13 mouse cellular contexts compared by ENCODE assay signal in genomic region chr2:126682333-126682732, GRCm38 (mm10). TPM values are rescaled to one million over a fixed set of nuclear protein-coding genes. Genes with fewer than 3 reads are reported as not detected.
DNase-seq lines count a peak whose midpoint lies in the region; ATAC-seq and TF ChIP-seq lines count a peak whose summit lies in the region.
"Had no signal": no experiment of that assay in that cellular context is flagged by ENCODE, and none has a peak within 500 bp of the region (broad histone marks: within the 10 kb centered on the region; RNA-seq: fewer than 3 reads in every experiment).

No protein-coding gene starts in this region.

- intact Hi-C loops in heart, postnatal 14 days (cut with DNase I) = no loop called here

- H3K36me3 ChIP-seq in lung, embryonic 14.5 days (ENCODE audit: insufficient read depth) = peaks cover 11% of the 10 kb centered on the region; the same call in 1 of the 2 replicates

- no peak overlapping the region for H3K4me3 ChIP-seq in lung, embryonic 14.5 days (ENCODE audit: low read depth, low read length)
- H3K4me3 ChIP-seq: embryonic facial prominence, embryonic 13.5 days; midbrain, embryonic 13.5 days had no signal

- H3K4me2 ChIP-seq in lung, embryonic 14.5 days = no peak overlapping the region
- H3K4me2 ChIP-seq: embryonic facial prominence, embryonic 13.5 days; midbrain, embryonic 13.5 days had no signal

- no peaks in the 10 kb centered on the region for H3K27me3 ChIP-seq in lung, embryonic 14.5 days (ENCODE audit: insufficient read depth, low read length)
- H3K27me3 ChIP-seq: embryonic facial prominence, embryonic 13.5 days; midbrain, embryonic 13.5 days had no signal

- H3K4me1 ChIP-seq in lung, embryonic 14.5 days (ENCODE audit: insufficient read depth) = no peaks in the 10 kb centered on the region
- H3K4me1 ChIP-seq: embryonic facial prominence, embryonic 13.5 days had no signal

- H3K27ac ChIP-seq in lung, embryonic 14.5 days (ENCODE audit: low read depth) = no peak overlapping the region
- H3K27ac ChIP-seq: embryonic facial prominence, embryonic 13.5 days; midbrain, embryonic 13.5 days had no signal

- no peak for ATAC-seq in lung, embryonic 14.5 days (ENCODE audit: insufficient read depth)
- ATAC-seq in granulocyte monocyte progenitor cell, adult 5-6 weeks (replicated peaks; ENCODE audit: poor library complexity, severe bottlenecking) = peak; percentile 61
- ATAC-seq in megakaryocyte progenitor cell, adult 5-6 weeks (replicated peaks; ENCODE audit: poor library complexity) = peak; percentile 50
- ATAC-seq: activated CD4-positive, CD25-positive, alpha-beta regulatory T cell, adult 4 months; midbrain, embryonic 13.5 days had no signal

- no peaks in the 10 kb centered on the region for H3K9me3 ChIP-seq in lung, embryonic 14.5 days (ENCODE audit: low read depth, low read length)
- H3K9me3 ChIP-seq: midbrain, embryonic 13.5 days had no signal

- no peak overlapping the region for H3K9ac ChIP-seq in lung, embryonic 14.5 days
- H3K9ac ChIP-seq: embryonic facial prominence, embryonic 13.5 days; midbrain, embryonic 13.5 days had no signal

- DNase-seq in lung, embryonic 14.5 days = peak; percentile 23
- DNase-seq in lung, postnatal 25 days (ENCODE audit: low spot score) = no peak
- DNase-seq in heart, postnatal 14 days = peak; percentile 7 to 16
- DNase-seq in cerebellum, adult 9-11 months = no peak
- no peak for DNase-seq in urinary bladder, postnatal 4 days (ENCODE audit: low spot score in 2 of 2)
- DNase-seq: cerebellum, adult 11-12 months; spleen, adult 18-20 months; thymus, postnatal 36 days had no signal

- WGBS in lung, embryonic 14.5 days = 57% methylated on average over 2 of the region's 2 CpGs

- no peak for TF ChIP-seq CTCF in lung, embryonic 14.5 days (IDR thresholded peaks at IDR 0.05; ENCODE audit: low read depth)

RNA-seq across cellular contexts. Expression of gene Gabpb1, which starts 6.2 kb away (rescaled TPM):
- 66.3 and 68.3 TPM in 2 replicates for polyA plus RNA-seq in lung, embryonic 14.5 days (2014; fragmentation: Nextera tagmentation; extraction: Ambion mirVana)
- total RNA-seq in granulocyte monocyte progenitor cell, adult 5-6 weeks (2014; fragmentation: Nextera tagmentation) = 32.9 and 38.2 TPM in 2 replicates
- 31.2 and 37.4 TPM in 2 replicates for total RNA-seq in granulocyte monocyte progenitor cell, adult 5-6 weeks (2017)
- 10 to 100 TPM; 14.2 to 17.4 TPM for total RNA-seq in heart, postnatal 14 days (2021)
- total RNA-seq in megakaryocyte progenitor cell, adult 5-6 weeks (2015) = 47.8 and 57.2 TPM in 2 replicates
- total RNA-seq in megakaryocyte progenitor cell, adult 5-6 weeks (2017) = 26.8 and 40.8 TPM in 2 replicates

RNA-seq across cellular contexts. Expression of gene Usp8, which starts 24.8 kb away (rescaled TPM):
- polyA plus RNA-seq in lung, embryonic 14.5 days (2014; fragmentation: Nextera tagmentation; extraction: Ambion mirVana) = 43.8 and 44.6 TPM in 2 replicates
- total RNA-seq in granulocyte monocyte progenitor cell, adult 5-6 weeks (2014; fragmentation: Nextera tagmentation) = 42.4 and 49.7 TPM in 2 replicates
- 52.6 and 58.2 TPM in 2 replicates for total RNA-seq in granulocyte monocyte progenitor cell, adult 5-6 weeks (2017)
- total RNA-seq in heart, postnatal 14 days (2021) = 10 to 100 TPM; 29.3 to 31.9 TPM
- total RNA-seq in megakaryocyte progenitor cell, adult 5-6 weeks (2015) = 48.5 and 52.0 TPM in 2 replicates
- total RNA-seq in megakaryocyte progenitor cell, adult 5-6 weeks (2017) = 52.0 and 62.6 TPM in 2 replicates

Comparison
In these comparisons a context has a peak if more than half of its experiments do, and no peak if none do; other contexts are left out.
1. DNase-seq: peak in lung, embryonic 14.5 days (single experiment) and heart, postnatal 14 days (2 of 2); none in lung, postnatal 25 days (single experiment), cerebellum, adult 9-11 months (single experiment) and urinary bladder, postnatal 4 days (0 of 2).